Mouse (Mus musculus): ENCODE results near the gene Ptprd. TPM values are rescaled to one million over a fixed set of nuclear protein-coding genes. Genes with fewer than 3 reads are reported as not detected.

The Ptprd gene
- total RNA-seq, 2 experiments from 2014 or later: 3.0 to 4.7 TPM

GRCm38 (mm10) chr4:77249801-77250200 lies 962.0 kb downstream of the Ptprd start:
- DNase-seq (ENCODE audit: low spot score): no peak

GRCm38 (mm10) chr4:77248918-77249317 lies 962.8 kb downstream of the Ptprd start:
- DNase-seq (ENCODE audit: low spot score): no peak

- DNase-seq (ENCODE audit: low spot score): no peak
These were observed 969.8 kb downstream of the Ptprd start for GRCm38 (mm10) chr4:77241852-77242455.

DNA sequence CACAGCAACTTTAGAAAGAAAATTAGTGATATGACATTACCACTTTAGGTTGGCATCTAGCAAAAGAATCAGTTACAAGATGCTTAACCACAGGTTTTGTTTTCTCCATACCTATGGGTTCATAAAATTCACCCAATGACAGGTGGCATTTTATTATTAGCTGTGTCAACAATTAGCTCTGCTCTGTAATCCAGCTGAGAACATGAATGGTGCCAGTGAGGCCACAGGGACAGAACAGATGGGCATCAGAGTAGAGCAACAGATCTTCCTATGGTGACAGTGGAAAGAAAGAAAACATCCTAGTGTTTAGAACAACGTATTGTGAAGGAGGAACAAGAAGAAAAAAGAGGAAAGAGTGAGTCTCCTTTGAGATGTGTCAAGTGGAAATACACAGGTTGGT lies 973.6 kb downstream of the Ptprd start:
- no peak for DNase-seq (ENCODE audit: low spot score)

GRCm38 (mm10) chr4:77233243-77233642 lies 978.5 kb downstream of the Ptprd start:
- no peak for DNase-seq (ENCODE audit: low spot score)

DNA sequence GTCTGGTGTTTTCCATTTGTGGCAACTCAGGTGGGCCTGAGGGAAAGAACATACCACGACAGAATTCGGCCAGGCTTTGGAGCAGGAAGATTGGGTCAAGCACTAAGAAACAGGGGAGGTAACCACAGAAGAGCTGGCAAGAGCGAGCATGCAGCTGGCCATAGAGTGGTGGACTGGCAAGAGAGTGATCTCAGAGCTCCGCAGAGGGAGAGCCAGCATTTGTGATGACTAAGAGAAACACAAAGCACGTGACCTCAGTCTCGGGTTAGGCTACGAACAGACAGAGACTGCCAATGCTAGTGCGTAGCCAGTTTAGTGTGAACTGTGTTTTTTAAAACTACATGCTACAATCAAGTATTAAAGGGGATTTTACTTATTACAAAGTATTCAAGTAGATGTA lies 1042.9 kb downstream of the Ptprd start:
- peak; percentile 21 for DNase-seq (ENCODE audit: low spot score)

- DNase-seq (ENCODE audit: low spot score): no peak
These were observed 1054.2 kb downstream of the Ptprd start for GRCm38 (mm10) chr4:77157601-77158000.

- DNase-seq (ENCODE audit: low spot score): no peak
These were observed 1056.2 kb downstream of the Ptprd start for GRCm38 (mm10) chr4:77155561-77155960.

DNA sequence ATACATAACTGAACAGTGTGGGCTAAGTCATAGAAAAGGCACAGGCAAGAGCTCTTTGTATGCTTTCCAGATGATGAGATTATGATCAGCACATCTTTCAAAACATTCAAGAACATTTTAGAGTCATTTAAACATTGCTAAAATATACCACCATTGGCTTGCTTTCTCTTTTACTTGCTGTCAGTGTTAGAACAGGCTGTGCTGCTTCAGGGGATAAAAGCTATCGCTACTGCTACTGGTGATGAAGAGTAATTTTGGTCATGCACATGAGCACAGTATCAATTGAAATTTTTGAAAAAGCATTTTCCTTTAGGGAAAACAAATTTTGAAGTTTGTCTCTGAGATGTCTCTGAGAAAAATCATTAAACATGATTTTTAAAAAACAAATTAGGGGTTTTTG lies 1056.7 kb downstream of the Ptprd start:
- DNase-seq (ENCODE audit: low spot score): no peak

DNA sequence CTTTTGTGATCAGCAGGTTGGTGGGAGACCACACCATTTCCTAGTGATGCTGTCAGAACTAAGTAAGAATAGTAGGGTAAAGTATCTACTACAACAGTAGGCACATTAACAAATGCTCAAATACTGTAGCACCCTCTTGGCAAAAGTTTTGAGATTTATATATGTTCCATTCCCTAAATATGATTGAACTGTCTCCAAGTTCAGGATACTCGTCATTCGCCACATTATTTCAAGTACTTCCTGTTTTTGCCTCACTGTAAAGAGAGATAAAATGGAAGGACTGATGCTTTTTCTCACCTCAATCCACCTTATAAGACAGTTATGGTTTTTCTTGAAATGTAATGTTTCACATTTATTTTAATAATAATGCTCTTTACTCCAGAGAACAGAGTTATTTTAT lies 1086.9 kb downstream of the Ptprd start:
- DNase-seq (ENCODE audit: low spot score): no peak

DNA sequence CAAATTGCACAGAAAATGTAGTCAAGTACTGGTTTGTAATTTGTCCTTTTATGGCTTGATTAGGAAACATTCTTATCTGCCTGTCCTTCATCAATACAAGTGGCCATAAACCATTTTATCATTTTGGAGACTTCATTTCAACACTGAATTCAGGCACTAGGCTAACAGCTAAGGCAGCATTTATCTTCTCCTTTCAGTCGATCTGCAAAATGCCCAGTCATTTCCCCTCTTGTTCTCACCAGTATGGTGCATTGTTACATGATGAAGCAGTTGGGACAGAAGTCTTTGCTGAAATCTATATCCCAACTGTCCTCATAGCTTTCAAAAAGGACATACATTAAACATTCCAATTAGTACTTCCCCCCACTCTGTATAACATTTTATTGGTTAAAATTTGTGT lies 1100.9 kb downstream of the Ptprd start:
- DNase-seq (ENCODE audit: low spot score): no peak

GRCm38 (mm10) chr4:77107291-77107690 lies 1104.5 kb downstream of the Ptprd start:
- no peak for DNase-seq (ENCODE audit: low spot score)

DNA sequence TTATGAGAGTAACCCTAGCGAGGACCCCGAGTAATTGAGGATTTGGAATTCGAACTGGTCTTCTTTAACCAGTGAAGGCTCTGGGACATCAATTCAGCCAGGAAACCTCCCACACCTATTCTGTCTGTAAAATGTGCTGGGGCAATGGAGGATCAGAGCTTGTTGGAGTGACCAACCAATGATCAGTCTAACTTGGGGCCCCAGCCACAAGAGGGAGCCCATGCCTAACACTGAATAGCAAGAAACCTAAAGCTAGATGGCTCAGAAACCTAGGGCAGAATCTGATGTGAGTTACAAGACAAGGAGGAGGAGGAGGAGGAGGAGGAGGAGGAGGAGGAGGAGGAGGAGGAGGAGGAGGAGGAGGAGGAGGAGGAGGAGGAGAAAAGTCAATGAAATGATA lies 1128.6 kb downstream of the Ptprd start:
- peak; percentile 4 for DNase-seq (ENCODE audit: low spot score)

DNA sequence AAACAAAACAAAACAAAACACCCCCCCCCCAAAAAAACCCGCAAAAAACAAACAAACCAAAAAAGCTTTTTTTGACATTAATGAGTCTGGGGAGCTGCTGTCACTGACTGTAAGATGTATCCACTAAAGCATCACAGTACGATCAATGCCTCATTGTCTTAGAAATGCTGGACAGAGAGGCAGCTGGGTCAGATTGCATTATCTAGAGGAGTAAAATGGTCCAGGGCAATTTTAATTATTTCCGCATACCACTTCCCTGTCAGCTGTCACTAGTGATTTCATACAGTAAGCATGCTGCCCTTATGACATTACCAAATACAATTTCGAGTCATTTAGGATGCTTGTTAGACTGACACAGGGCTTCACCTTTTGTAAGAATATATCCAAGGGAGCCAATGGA lies 1134.2 kb downstream of the Ptprd start:
- no peak for DNase-seq (ENCODE audit: low spot score)

DNA sequence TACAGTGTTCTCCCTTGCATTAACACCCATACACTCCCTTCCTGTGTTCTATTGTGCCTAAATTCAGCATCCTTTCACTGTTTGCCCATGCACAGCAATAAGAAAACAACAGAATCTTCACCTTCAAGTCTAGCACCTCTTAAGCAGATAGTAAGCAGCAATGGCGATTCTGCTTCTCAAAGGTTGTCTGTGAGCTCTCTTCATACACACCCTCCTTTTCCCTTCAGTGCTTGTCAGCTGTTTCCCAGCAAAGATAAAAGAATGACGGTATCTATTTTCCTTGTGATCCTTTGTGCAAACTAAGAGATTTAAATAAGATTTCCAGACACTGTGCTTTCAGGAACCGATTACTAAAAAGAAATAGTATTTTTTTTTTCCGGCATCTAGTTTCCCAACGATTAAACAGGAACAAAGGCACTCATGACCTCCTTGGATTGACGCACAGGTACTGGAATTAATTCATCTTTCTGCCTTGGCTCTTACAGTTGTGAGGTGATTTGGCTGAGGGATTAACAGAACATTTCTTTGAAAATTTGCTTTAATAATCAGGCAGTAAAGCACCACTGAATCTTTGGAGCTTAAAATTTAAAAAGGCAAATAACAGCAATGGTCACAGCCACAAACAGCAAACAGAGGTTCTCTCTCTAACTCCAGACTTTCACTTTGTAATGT lies 1161.1 kb downstream of the Ptprd start:
- no peak for DNase-seq (ENCODE audit: low spot score)

DNA sequence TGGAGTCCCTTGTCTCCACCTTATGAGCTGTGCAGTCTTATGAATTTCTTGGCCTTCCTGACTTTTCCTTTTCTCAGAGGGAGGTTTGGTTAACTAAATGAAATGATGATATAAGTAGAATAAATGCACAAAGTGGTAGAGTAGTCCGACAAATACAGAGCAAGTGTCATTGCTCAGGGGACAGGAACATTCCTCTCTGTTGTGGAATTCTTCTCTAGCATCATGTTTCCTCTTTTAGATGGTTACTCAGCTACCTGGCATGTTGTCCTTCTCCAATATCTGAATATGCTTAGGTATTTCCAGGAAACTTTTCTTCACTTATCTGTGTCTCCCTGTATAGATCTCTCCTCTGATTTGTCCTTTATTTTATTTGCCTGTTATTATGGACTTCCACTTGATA lies 1207.3 kb downstream of the Ptprd start:
- no peak for DNase-seq (ENCODE audit: low spot score)

DNA sequence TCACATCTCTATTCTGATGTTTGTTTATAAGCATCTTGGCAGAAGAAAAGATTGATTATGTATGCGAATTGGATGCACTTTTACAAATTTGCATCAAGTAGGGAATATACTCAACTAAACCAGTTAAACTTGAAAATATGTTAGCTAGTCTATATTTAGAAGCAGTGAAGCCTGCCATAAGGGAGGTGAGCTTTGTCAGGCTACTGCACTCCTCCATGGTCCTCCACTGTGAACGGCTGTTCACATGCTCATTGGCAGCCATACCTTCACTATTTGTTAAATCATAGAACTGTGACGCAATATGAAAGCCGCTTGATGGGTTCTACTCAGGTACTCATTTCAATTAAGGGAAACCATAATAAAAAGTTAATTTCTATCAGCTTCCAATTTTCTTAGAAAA lies 1215.6 kb downstream of the Ptprd start:
- no peak for DNase-seq (ENCODE audit: low spot score)

DNA sequence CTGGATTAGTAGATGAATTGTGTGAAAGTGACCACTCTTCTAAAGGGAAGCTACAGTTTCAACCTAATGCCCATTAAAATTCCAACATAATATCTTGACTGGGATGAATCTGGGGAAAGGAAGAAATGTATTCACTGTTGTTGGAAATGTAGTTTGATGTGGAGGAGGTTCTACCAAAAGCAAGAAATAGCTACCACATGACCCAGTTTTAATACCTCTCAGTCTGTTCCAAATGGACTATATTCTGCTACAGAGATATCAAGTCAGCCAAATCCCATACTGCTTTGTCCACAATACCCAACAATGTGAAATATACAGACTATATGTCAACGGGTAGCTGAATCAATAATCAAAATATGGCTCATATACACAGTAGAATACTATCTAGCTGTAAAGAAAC lies 1221.8 kb downstream of the Ptprd start:
- no peak for DNase-seq (ENCODE audit: low spot score)

DNA sequence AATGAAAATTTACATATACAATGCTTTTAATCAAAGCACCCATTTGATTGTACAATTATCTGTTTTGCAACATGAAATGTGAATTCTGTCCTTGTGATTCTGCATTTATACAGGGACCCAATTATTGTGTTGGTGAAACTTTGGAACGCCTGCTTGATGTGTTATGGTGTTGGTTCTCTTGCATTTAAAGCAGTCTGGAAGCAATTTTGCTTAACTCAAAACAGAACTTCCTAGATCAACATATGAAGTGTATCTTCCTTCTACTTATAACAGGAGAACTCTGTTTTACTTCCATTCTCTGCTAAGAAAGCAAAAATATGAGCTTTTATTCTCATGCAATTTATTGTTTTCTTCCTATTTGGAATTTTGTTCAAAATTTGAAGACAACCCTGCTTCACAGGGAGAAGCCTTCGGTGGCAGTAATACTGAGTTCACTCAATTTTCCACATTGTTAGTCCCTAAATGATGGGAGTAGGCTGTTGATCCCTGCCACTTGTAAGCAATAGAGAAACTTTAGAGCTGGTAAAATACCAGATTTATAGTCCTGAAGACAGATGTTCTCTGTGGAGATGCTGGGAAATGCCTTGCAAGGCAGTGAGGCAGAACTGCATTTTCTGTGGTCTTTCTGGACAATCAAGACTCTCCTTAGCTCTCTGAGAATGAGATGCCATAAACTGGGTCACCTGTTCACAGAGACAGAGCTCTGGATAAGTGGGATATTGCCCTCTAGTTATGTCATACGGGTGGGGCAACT lies 1234.5 kb downstream of the Ptprd start:
- DNase-seq (ENCODE audit: low spot score): no peak

GRCm38 (mm10) chr4:76948251-76948650 lies 1263.5 kb downstream of the Ptprd start:
- peak; percentile 14 for DNase-seq (ENCODE audit: low spot score)

DNA sequence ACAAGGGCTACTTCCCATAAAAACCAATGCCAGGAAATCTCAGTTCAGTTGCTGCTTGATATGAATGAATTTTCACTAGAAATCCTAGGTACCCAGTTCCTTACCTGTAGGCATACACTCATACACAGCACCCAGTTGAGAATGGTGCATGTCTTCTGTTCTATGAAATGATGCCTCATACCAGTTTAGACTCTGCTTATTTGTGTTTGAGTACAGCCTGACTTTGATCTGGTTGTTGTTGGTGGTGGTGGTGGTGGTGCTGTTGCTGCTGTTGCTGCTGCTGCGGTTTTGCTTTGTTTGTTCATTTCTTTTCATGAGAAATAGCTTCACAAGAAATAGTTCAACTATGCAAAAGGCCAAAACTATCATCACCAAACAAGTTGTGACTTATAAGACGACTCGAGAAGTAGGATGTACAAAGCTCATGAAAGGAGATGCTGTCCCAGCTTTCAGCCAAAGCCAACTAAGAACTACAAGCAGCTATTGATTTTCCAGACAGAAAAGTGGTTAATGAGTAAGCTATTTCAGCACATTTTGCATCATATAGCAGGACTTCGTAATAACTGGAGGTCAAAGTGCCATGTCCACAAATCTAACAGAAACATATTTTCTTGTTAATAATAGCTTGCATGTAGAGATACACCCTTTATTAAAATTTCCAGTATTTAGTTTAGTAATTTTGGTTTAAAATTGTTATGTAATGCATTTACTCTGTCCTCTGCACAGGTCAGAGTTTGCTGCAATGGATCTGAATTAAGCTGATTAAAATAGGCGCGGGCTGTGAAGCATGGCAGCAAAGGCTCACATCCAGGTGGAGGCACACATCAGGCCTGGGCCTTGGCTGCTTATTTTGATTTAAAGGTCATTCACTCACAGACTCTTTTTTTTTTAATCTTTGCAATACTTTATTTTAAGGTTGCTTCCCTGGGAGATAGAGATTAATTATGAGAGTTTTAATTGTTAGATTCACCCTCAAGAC lies 1270.1 kb downstream of the Ptprd start:
- no peak for DNase-seq (ENCODE audit: low spot score)

GRCm38 (mm10) chr4:76931559-76931958 lies 1280.2 kb downstream of the Ptprd start:
- no peak for DNase-seq (ENCODE audit: low spot score)

Measured in gastrocnemius, adult 18-20 months (tissue).